Mouse (Mus musculus): ENCODE results near the gene Ints6. TPM values are rescaled to one million over a fixed set of nuclear protein-coding genes. Genes with fewer than 3 reads are reported as not detected.

The Ints6 gene
- total RNA-seq (2014; fragmentation: Nextera tagmentation) (144 and 145 TPM in 2 replicates), total RNA-seq (2017) (109 and 191 TPM in 2 replicates), polyA plus RNA-seq (2012) (15.9 and 19.6 TPM in 2 replicates)

DNA sequence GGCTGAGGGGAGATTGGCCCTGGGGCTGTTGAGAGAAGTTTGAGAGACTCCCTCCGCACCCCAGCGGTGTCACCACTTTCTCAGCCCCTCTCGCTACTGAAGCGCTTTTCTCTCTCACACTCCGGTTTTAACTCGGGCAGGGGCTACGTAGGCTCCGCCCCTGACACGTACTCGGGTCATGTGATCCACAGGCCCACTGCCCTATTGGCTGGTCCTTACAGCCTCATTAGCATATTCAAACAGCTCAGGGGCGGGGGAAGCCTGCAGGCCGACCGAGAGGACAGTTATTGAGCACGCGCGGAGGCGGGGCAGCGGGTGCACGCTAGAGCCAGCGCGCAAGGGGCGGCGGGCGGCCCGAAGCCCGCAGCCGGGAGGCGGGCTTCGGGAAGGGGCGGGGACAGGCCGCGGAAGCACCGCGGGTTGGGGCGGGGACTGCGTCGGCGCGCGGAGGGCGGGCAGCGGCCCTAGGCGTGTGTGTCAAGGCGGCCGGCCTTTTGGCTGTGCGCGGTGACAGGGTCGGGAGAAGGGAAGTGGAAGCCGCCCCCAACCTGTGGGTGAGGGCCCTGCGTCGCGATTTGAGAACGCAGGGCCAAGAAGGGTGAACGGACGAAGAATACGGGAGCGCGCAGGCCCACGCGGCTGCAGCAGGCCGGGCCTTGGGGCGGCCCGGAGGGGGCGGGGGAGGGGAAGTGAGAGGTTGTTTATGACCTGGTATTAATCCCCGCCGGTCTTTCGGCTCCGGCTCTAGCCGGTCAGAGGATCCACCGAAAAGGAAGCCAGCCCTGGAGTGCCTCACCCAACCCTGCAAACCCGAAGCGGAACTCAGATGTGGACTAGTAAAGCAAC, at the start of gene Ints6:
Gene Ints6 (minus strand): TSS at position 134 of the 846 bp plus-strand sequence.
- no peaks in the 10 kb centered on the region for H3K9me3 ChIP-seq (replicated peaks)
- ATAC-seq (ENCODE audit: extremely low read depth, insufficient number of reproducible peaks, low FRiP score, poor library complexity, severe bottlenecking): peak; percentile 92
- peaks cover 24% of the 10 kb centered on the region for H3K36me3 ChIP-seq (replicated peaks)
- peak; percentile 86 for DNase-seq (ENCODE audit: low spot score)
- peaks cover 49% of the 10 kb centered on the region for H3K4me1 ChIP-seq (ENCODE audit: insufficient read depth, low read depth, low read length)
- peak; percentile 99 for TF ChIP-seq POLR2AphosphoS5 (IDR thresholded peaks at IDR 0.05; ENCODE audit: insufficient replicate concordance, low read depth, low read length)
- no peak for TF ChIP-seq GATA1 (IDR thresholded peaks at IDR 0.05; ENCODE audit: borderline replicate concordance, low read length)
- no peak for TF ChIP-seq TAL1 (conservative IDR thresholded peaks at IDR 0.05; ENCODE audit: low read depth, low read length)
- TF ChIP-seq GATA2 (IDR thresholded peaks at IDR 0.05; ENCODE audit: borderline replicate concordance, low read depth, low read length): no peak
- TF ChIP-seq CTCF (IDR thresholded peaks at IDR 0.05; ENCODE audit: low read depth, low read length): no peak
- H3K27me3 ChIP-seq (ENCODE audit: insufficient read depth, low read length): no peaks in the 10 kb centered on the region
- peak within 1 kb of the TSS; percentile 91 for H3K4me3 ChIP-seq (ENCODE audit: low read depth, low read length)

DNA sequence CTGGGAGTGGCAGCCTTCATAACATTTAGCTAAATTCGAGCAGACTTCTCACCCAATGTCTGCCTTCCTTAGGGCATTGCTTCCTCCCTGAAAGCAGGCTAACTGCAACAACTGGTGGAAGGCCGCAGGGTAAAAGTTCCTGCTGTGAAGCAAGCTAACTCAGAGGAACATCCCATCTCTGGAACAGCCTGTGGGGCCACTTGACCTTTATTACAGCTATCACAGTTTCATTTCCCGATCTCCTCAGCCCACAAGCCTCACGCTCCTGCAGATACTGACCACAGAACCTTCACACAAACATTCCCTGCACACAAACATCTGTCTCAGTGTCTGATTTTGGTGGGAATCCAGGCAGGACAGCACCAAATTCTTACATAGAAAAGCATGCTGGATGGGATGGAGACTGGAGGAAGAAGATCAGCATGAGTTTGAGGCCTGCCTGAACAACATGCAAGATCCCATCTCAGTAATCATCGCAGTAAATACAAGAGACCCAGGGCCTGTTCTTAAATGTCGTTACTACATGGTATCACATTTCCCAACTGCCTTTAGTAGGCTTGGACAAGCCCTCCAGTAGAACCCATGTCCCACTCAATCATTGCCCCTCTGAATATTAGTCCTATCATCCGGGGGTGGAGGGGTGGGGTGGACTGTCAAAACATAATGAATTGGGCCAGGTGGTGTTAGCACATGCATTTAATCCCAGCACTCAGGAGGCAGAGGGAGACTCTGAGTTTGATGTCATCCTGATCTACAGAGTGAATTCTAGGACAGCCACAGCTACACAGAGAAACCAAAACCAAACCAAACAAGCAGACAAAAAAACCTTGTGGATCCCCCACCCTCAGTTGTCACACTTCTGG, 47.9 kb upstream of the Ints6 start:
- H3K27me3 ChIP-seq (ENCODE audit: insufficient read depth, low read length): no peaks in the 10 kb centered on the region
- no peaks in the 10 kb centered on the region for H3K9me3 ChIP-seq (replicated peaks)
- no peaks in the 10 kb centered on the region for H3K36me3 ChIP-seq (replicated peaks)
- peaks cover 48% of the 10 kb centered on the region for H3K4me1 ChIP-seq (ENCODE audit: insufficient read depth, low read depth, low read length)
- H3K4me3 ChIP-seq (ENCODE audit: low read depth, low read length): no peak overlapping the region
- TF ChIP-seq POLR2AphosphoS5 (IDR thresholded peaks at IDR 0.05; ENCODE audit: insufficient replicate concordance, low read depth, low read length) (no peak), GATA1 (IDR thresholded peaks at IDR 0.05; ENCODE audit: borderline replicate concordance, low read length) (no peak), CTCF (IDR thresholded peaks at IDR 0.05; ENCODE audit: low read depth, low read length) (no peak), TAL1 (conservative IDR thresholded peaks at IDR 0.05; ENCODE audit: low read depth, low read length) (no peak), GATA2 (IDR thresholded peaks at IDR 0.05; ENCODE audit: borderline replicate concordance, low read depth, low read length) (no peak)
- DNase-seq (ENCODE audit: low spot score) (no peak), ATAC-seq (ENCODE audit: extremely low read depth, insufficient number of reproducible peaks, low FRiP score, poor library complexity, severe bottlenecking) (no peak)

- Histone ChIP-seq H3K27me3 (ENCODE audit: insufficient read depth, low read length) (no peaks in the 10 kb centered on the region), H3K4me3 (ENCODE audit: low read depth, low read length) (no peak overlapping the region), H3K36me3 (replicated peaks) (no peaks in the 10 kb centered on the region), H3K4me1 (ENCODE audit: insufficient read depth, low read depth, low read length) (peaks cover 45% of the 10 kb centered on the region), H3K9me3 (replicated peaks) (no peaks in the 10 kb centered on the region)
- ATAC-seq (ENCODE audit: extremely low read depth, insufficient number of reproducible peaks, low FRiP score, poor library complexity, severe bottlenecking): no peak
- DNase-seq (ENCODE audit: low spot score): no peak
- TF ChIP-seq GATA2 (IDR thresholded peaks at IDR 0.05; ENCODE audit: borderline replicate concordance, low read depth, low read length): no peak
Observed at GRCm38 (mm10) chr14:62806921-62807320, 46.0 kb upstream of the Ints6 start.

- TF ChIP-seq TAL1 (conservative IDR thresholded peaks at IDR 0.05; ENCODE audit: low read depth, low read length) (no peak), GATA2 (IDR thresholded peaks at IDR 0.05; ENCODE audit: borderline replicate concordance, low read depth, low read length) (no peak), POLR2AphosphoS5 (IDR thresholded peaks at IDR 0.05; ENCODE audit: insufficient replicate concordance, low read depth, low read length) (no peak), GATA1 (IDR thresholded peaks at IDR 0.05; ENCODE audit: borderline replicate concordance, low read length) (no peak), CTCF (IDR thresholded peaks at IDR 0.05; ENCODE audit: low read depth, low read length) (no peak)
- no peak overlapping the region for H3K4me3 ChIP-seq (ENCODE audit: low read depth, low read length)
- H3K9me3 ChIP-seq (replicated peaks): no peaks in the 10 kb centered on the region
- no peaks in the 10 kb centered on the region for H3K27me3 ChIP-seq (ENCODE audit: insufficient read depth, low read length)
- H3K36me3 ChIP-seq (replicated peaks): no peaks in the 10 kb centered on the region
- H3K4me1 ChIP-seq (ENCODE audit: insufficient read depth, low read depth, low read length): peaks cover 47% of the 10 kb centered on the region
- ATAC-seq (ENCODE audit: extremely low read depth, insufficient number of reproducible peaks, low FRiP score, poor library complexity, severe bottlenecking) (no peak), DNase-seq (ENCODE audit: low spot score) (no peak)
Observed at GRCm38 (mm10) chr14:62803204-62803603, 42.2 kb upstream of the Ints6 start.

GRCm38 (mm10) chr14:62800791-62801190, 39.8 kb upstream of the Ints6 start:
- H3K36me3 ChIP-seq (replicated peaks): no peaks in the 10 kb centered on the region
- H3K9me3 ChIP-seq (replicated peaks): no peaks in the 10 kb centered on the region
- ATAC-seq (ENCODE audit: extremely low read depth, insufficient number of reproducible peaks, low FRiP score, poor library complexity, severe bottlenecking): no peak
- H3K4me1 ChIP-seq (ENCODE audit: insufficient read depth, low read depth, low read length): peaks cover 58% of the 10 kb centered on the region
- H3K4me3 ChIP-seq (ENCODE audit: low read depth, low read length): no peak overlapping the region
- no peak for TF ChIP-seq TAL1 (conservative IDR thresholded peaks at IDR 0.05; ENCODE audit: low read depth, low read length)
- H3K27me3 ChIP-seq (ENCODE audit: insufficient read depth, low read length): no peaks in the 10 kb centered on the region
- no peak for DNase-seq (ENCODE audit: low spot score)

GRCm38 (mm10) chr14:62798608-62799101, 37.7 kb upstream of the Ints6 start:
- DNase-seq (ENCODE audit: low spot score): no peak

More at GRCm38 (mm10) chr14:62798608-62799101, 37.7 kb upstream of the Ints6 start:
- Histone ChIP-seq H3K4me3 (ENCODE audit: low read depth, low read length) (no peak overlapping the region; the same call in 1 of the 2 replicates), H3K9me3 (replicated peaks) (no peaks in the 10 kb centered on the region), H3K36me3 (replicated peaks) (no peaks in the 10 kb centered on the region), H3K27me3 (ENCODE audit: insufficient read depth, low read length) (no peaks in the 10 kb centered on the region), H3K4me1 (ENCODE audit: insufficient read depth, low read depth, low read length) (peaks cover 63% of the 10 kb centered on the region)
- peak; percentile 55; the same call in 1 of the 2 replicates for ATAC-seq (ENCODE audit: extremely low read depth, insufficient number of reproducible peaks, low FRiP score, poor library complexity, severe bottlenecking)
- no peak for TF ChIP-seq POLR2AphosphoS5 (IDR thresholded peaks at IDR 0.05; ENCODE audit: insufficient replicate concordance, low read depth, low read length)

Measured in G1E (cell line).